ENCODE assay signal across 19 mouse cellular contexts in genomic region chr19:43568298-43568697, GRCm38 (mm10). TPM values are rescaled to one million over a fixed set of nuclear protein-coding genes. Genes with fewer than 3 reads are reported as not detected.
A peak's percentile ranks its signal among the peaks of the same experiment; 100 is the strongest.
DNase-seq lines count a peak whose midpoint lies in the region; ATAC-seq and TF ChIP-seq lines count a peak whose summit lies in the region.
"Had no signal": no experiment of that assay in that cellular context is flagged by ENCODE, and none has a peak within 500 bp of the region (broad histone marks: within the 10 kb centered on the region; RNA-seq: fewer than 3 reads in every experiment).

No protein-coding gene starts in this region.

- WGBS in liver, adult 2 months, result 62% methylated on average over 9 of the region's 9 CpGs
- WGBS in liver, embryonic 11.5 days, result 39% methylated on average over 9 of the region's 9 CpGs

- H3K9me3 ChIP-seq in liver, embryonic 11.5 days (ENCODE audit: control insufficient read depth, low read length), result no peaks in the 10 kb centered on the region
- no peaks in the 10 kb centered on the region for H3K9me3 ChIP-seq in CH12.LX (replicated peaks; ENCODE audit: low read length)
- H3K9me3 ChIP-seq: lung, embryonic 15.5 days; midbrain, embryonic 12.5 days had no signal

- no peaks in the 10 kb centered on the region for H3K4me1 ChIP-seq in liver, adult 2 months (ENCODE audit: control insufficient read depth, insufficient read depth, low read length)
- H3K4me1 ChIP-seq in liver, embryonic 11.5 days (replicated peaks; ENCODE audit: control insufficient read depth, insufficient read depth, low read length), result no peaks in the 10 kb centered on the region
- H3K4me1 ChIP-seq in CH12.LX (ENCODE audit: control insufficient read depth in 1 of 2, insufficient read depth in 2 of 2), result peaks cover 3 to 7% of the 10 kb centered on the region in 2 experiments
- 0 out of 2 replicates have a peak, but pooled peaks cover 2% of the 10 kb centered on the region for H3K4me1 ChIP-seq in bone marrow macrophage, adult 2 months (ENCODE audit: control insufficient read depth, insufficient read depth, low read length)

- H3K4me2 ChIP-seq in liver, embryonic 11.5 days, result no peak overlapping the region
- no peak overlapping the region for H3K4me2 ChIP-seq in CH12.LX (ENCODE audit: insufficient read depth, low read depth, poor library complexity, severe bottlenecking)
- H3K4me2 ChIP-seq: hindbrain, embryonic 14.5 days; lung, embryonic 15.5 days; midbrain, embryonic 12.5 days had no signal

- no peak overlapping the region for H3K4me3 ChIP-seq in liver, adult 2 months (ENCODE audit: insufficient read depth, low read depth, low read length)
- H3K4me3 ChIP-seq in liver, embryonic 11.5 days (ENCODE audit: low read depth, low read length), result no peak overlapping the region
- no peak overlapping the region for H3K4me3 ChIP-seq in CH12.LX (replicated peaks in 1 of 3; ENCODE audit: low read depth in 2 of 3, low read length in 2 of 3, poor library complexity in 1 of 3)
- H3K4me3 ChIP-seq in bone marrow macrophage, adult 2 months (ENCODE audit: insufficient read depth, low read length), result no peak overlapping the region
- H3K4me3 ChIP-seq: lung, embryonic 15.5 days; midbrain, embryonic 12.5 days had no signal

- no peak overlapping the region for H3K27ac ChIP-seq in liver, adult 2 months (replicated peaks; ENCODE audit: insufficient read depth, low read depth, low read length)
- no peak overlapping the region for H3K27ac ChIP-seq in liver, embryonic 11.5 days (ENCODE audit: low read depth, low read length)
- H3K27ac ChIP-seq in CH12.LX (ENCODE audit: insufficient read depth, low read depth), result no peak overlapping the region
- no peak overlapping the region for H3K27ac ChIP-seq in bone marrow macrophage, adult 2 months (ENCODE audit: insufficient read depth, low read depth, low read length)
- H3K27ac ChIP-seq: hindbrain, embryonic 14.5 days; lung, embryonic 15.5 days; midbrain, embryonic 12.5 days had no signal

- no peak overlapping the region for H3K9ac ChIP-seq in liver, adult 2 months (ENCODE audit: low read depth, low read length)
- H3K9ac ChIP-seq in liver, embryonic 11.5 days (ENCODE audit: low read depth, low read length), result no peak overlapping the region
- H3K9ac ChIP-seq in CH12.LX (ENCODE audit: insufficient read depth, low read depth), result no peak overlapping the region
- H3K9ac ChIP-seq: hindbrain, embryonic 14.5 days; lung, embryonic 15.5 days; midbrain, embryonic 12.5 days had no signal

- H3K79me2 ChIP-seq in liver, adult 2 months (ENCODE audit: control insufficient read depth, insufficient read depth, low read length), result no peaks in the 10 kb centered on the region
- H3K79me2 ChIP-seq in CH12.LX (replicated peaks; ENCODE audit: control insufficient read depth, extremely low read depth, insufficient read depth, poor library complexity, severe bottlenecking), result no peaks in the 10 kb centered on the region

- DNase-seq in liver, adult 2 months (ENCODE audit: extremely low read depth, low read depth, low spot score), result peak; percentile 9
- DNase-seq in liver, embryonic 11.5 days (ENCODE audit: low spot score), result no peak
- DNase-seq in 416B (ENCODE audit: low read depth) (peak; percentile 29), CH12.LX (ENCODE audit: extremely low read depth) (peak; percentile 16), MN1 (ENCODE audit: low spot score) (no peak)
- DNase-seq in natural killer cell, adult 2 months (ENCODE audit: low spot score in 2 of 2), result no peak
- DNase-seq in cerebellum, postnatal 10 days, result no peak
- DNase-seq: cerebellum, adult 9-10 months; kidney, adult 9 months; layer of hippocampus, adult 9-11 months had no signal

- TF ChIP-seq POLR2A in liver, adult 2 months (IDR thresholded peaks at IDR 0.05; ENCODE audit: extremely low read depth, insufficient read depth, low read length), result no peak
- no peak for TF ChIP-seq POLR2A in CH12.LX (IDR thresholded peaks at IDR 0.05; ENCODE audit: low read depth, low read length)
- TF ChIP-seq POLR2A in bone marrow macrophage, adult 2 months (IDR thresholded peaks at IDR 0.05; ENCODE audit: borderline replicate concordance, low read depth, low read length), result no peak

- ATAC-seq in liver, embryonic 11.5 days (replicated peaks; ENCODE audit: low FRiP score), result no peak

- no peaks in the 10 kb centered on the region for H3K36me3 ChIP-seq in liver, adult 2 months (ENCODE audit: control insufficient read depth, insufficient read depth, low read length)
- H3K36me3 ChIP-seq in liver, embryonic 11.5 days (ENCODE audit: control insufficient read depth, insufficient read depth, low read length), result no peaks in the 10 kb centered on the region
- H3K36me3 ChIP-seq in CH12.LX (replicated peaks in 1 of 2; ENCODE audit: control insufficient read depth in 1 of 2, insufficient read depth in 1 of 2, low read length in 1 of 2), result no peaks in the 10 kb centered on the region
- H3K36me3 ChIP-seq: lung, embryonic 15.5 days; midbrain, embryonic 12.5 days had no signal

- peak; percentile 63 for TF ChIP-seq CTCF in liver, adult 2 months (IDR thresholded peaks at IDR 0.05; ENCODE audit: low read depth, low read length)
- TF ChIP-seq CTCF in CH12.LX (conservative IDR thresholded peaks at IDR 0.05 in 1 of 2, IDR thresholded peaks at IDR 0.05 in 1 of 2; ENCODE audit: low read depth in 2 of 2, low read length in 2 of 2), result peak; percentile 37 to 60; a peak in 3 of 4 replicates
- TF ChIP-seq CTCF in bone marrow macrophage, adult 2 months (IDR thresholded peaks at IDR 0.05; ENCODE audit: low read depth, low read length), result peak; percentile 15; the same call in 1 of the 2 replicates

- TF ChIP-seq RAD21 in CH12.LX (IDR thresholded peaks at IDR 0.05; ENCODE audit: low read depth, low read length), result peak; percentile 21

- dilution Hi-C loops in CH12.LX (cut with MboI; ENCODE audit: extremely low pct_ligation_motif_present, extremely low pct_unique_long_range_greater_than_20kb, low sequenced_read_pairs), result no loop called here

- in situ Hi-C loops in CH12.LX (cut with MboI; ENCODE audit: low pct_ligation_motif_present, low pct_unique_long_range_greater_than_20kb, low sequenced_read_pairs), result no loop called here

- peaks cover 5% of the 10 kb centered on the region; the same call in 1 of the 2 replicates for H3K27me3 ChIP-seq in liver, adult 2 months (ENCODE audit: control insufficient read depth, insufficient read depth, low read length)
- peaks cover 45% of the 10 kb centered on the region for H3K27me3 ChIP-seq in liver, embryonic 11.5 days (replicated peaks; ENCODE audit: control insufficient read depth, insufficient read depth, low read length)
- H3K27me3 ChIP-seq in CH12.LX (replicated peaks), result peaks cover 1% of the 10 kb centered on the region

- TF ChIP-seq EP300 in CH12.LX (IDR thresholded peaks at IDR 0.05; ENCODE audit: low read length), result no peak

TF ChIP-seq in CH12.LX, 34 proteins besides CTCF, POLR2A, EP300 and RAD21:
- peak; percentile 36 for TF ChIP-seq SMC3 (IDR thresholded peaks at IDR 0.05; ENCODE audit: low read depth, low read length)
- TF ChIP-seq E2F4 (IDR thresholded peaks at IDR 0.05; ENCODE audit: insufficient replicate concordance, low read depth, low read length), result no peak
- no peak for TF ChIP-seq SIN3A (IDR thresholded peaks at IDR 0.05; ENCODE audit: low read length)
- no peak for TF ChIP-seq ZKSCAN1 (IDR thresholded peaks at IDR 0.05; ENCODE audit: borderline replicate concordance, low read depth, low read length)
- no peak for TF ChIP-seq JUN (IDR thresholded peaks at IDR 0.05; ENCODE audit: insufficient read depth, low read depth, low read length)

RNA-seq across cellular contexts. Expression of gene Nkx2-3, which starts 43.8 kb away (rescaled TPM):
- total RNA-seq in liver, adult 2 months (2014; rRNA removed), result not detected in 2 replicates
- polyA plus RNA-seq in liver, adult 2 months (2012; rRNA removed), result 0.05 TPM in 1 of 2 replicates, not detected in the other
- polyA plus RNA-seq in liver, embryonic 11.5 days (2014; fragmentation: Nextera tagmentation; extraction: Ambion mirVana), result 1.2 and 2.3 TPM in 2 replicates
- not detected in 2 replicates for total RNA-seq in CH12.LX (2012; rRNA removed)
- total RNA-seq in CH12.LX (2014; rRNA removed), result not detected in 2 replicates
- polyA plus RNA-seq in CH12.LX (2012; ENCODE audit: insufficient read length, low read depth), result 0.15 TPM in 1 of 2 replicates, not detected in the other
- not detected in 2 replicates for polyA plus RNA-seq in bone marrow macrophage, adult 2 months (2012; ENCODE audit: insufficient read depth, insufficient read length, missing spikeins)
- total RNA-seq: adrenal gland, adult 18-20 months; gastrocnemius, postnatal 4 days; left cerebral cortex, postnatal 36 days had no signal
- polyA plus RNA-seq: heart, embryonic 16.5 days; hindbrain, embryonic 14.5 days; lung, embryonic 15.5 days; urinary bladder, adult 2 months had no signal

RNA-seq across cellular contexts. Expression of gene Got1, which starts 43.9 kb away (rescaled TPM):
- total RNA-seq in liver, adult 2 months (2014; rRNA removed), result 206 and 278 TPM in 2 replicates
- polyA plus RNA-seq in liver, adult 2 months (2012; rRNA removed), result 272 and 286 TPM in 2 replicates
- 33.7 and 37.2 TPM in 2 replicates for polyA plus RNA-seq in liver, embryonic 11.5 days (2014; fragmentation: Nextera tagmentation; extraction: Ambion mirVana)
- total RNA-seq in CH12.LX (2012; rRNA removed), result 122 and 131 TPM in 2 replicates
- 164 and 176 TPM in 2 replicates for total RNA-seq in CH12.LX (2014; rRNA removed)
- polyA plus RNA-seq in CH12.LX (2012; ENCODE audit: insufficient read length, low read depth), result 214 and 228 TPM in 2 replicates
- 49.3 and 53.5 TPM in 2 replicates for polyA plus RNA-seq in bone marrow macrophage, adult 2 months (2012; ENCODE audit: insufficient read depth, insufficient read length, missing spikeins)

Comparison
In these comparisons a context has a peak if more than half of its experiments do, and no peak if none do; other contexts are left out.
1. DNase-seq: peak in liver, adult 2 months (single experiment), 416B (single experiment) and CH12.LX (single experiment); none in liver, embryonic 11.5 days (single experiment), natural killer cell, adult 2 months (0 of 2), MN1 (single experiment) and cerebellum, postnatal 10 days (0 of 2).
2. Peak in every context shown above with its lines, with median percentiles within 50 percentile points of each other: CTCF ChIP-seq.